Mouse (Mus musculus): Measurements from ENCODE around the gene Cdon.
"Not testable (repeated sequence)": the region's sequence is repeated elsewhere in the genome, so short reads cannot be mapped to it uniquely, and the experiment has no call there.

Gene Cdon

DNA sequence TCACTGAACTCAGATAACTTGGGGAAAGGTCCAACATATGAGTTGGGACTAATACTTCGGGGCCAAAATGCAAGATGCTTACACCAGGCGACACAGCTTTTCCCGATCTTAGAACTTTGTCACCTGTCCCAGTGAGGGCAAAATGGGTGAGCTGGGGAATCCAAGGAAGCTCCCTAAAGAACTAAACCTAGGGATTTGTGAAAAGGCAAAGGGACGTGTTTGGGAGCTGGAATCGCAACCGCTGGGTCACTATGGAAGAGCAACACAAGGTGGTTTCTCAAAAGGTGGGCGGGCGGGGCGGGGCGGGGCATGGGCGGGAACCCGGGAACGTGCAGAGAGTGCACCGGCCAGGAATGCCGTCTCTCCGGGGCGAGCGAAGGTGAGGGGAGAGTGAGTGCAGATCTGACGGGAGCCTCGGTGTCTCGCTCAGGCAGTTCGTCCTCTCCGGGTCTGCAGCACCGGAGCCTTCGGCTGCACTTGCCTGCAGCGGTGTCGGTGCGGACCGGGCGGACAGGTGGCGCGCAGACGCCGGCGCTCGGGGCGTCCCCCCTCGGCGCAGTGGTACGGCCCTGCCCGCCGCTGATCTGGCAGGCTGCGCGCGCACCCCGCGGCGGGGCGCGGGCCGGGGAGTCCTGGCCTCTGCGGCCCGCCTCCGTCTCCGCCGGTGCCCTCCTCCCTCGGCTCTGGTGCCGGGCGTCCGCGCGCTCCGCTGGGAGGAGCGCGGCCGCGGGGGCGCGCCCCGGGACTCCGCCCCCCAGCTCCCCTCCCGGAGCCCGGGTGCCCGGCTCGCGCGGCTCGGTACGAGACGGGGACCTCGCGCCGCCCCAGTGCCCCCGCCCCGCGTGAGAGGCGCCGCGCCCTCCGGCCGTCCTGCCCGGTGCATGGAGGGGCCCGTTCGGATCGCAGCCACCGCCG lies at the start of gene Cdon:
Cdon (plus strand) TSS at position 324 of the 915 bp plus-strand sequence.
- peak; percentile 95 for DNase-seq (ENCODE audit: low read depth)

DNA sequence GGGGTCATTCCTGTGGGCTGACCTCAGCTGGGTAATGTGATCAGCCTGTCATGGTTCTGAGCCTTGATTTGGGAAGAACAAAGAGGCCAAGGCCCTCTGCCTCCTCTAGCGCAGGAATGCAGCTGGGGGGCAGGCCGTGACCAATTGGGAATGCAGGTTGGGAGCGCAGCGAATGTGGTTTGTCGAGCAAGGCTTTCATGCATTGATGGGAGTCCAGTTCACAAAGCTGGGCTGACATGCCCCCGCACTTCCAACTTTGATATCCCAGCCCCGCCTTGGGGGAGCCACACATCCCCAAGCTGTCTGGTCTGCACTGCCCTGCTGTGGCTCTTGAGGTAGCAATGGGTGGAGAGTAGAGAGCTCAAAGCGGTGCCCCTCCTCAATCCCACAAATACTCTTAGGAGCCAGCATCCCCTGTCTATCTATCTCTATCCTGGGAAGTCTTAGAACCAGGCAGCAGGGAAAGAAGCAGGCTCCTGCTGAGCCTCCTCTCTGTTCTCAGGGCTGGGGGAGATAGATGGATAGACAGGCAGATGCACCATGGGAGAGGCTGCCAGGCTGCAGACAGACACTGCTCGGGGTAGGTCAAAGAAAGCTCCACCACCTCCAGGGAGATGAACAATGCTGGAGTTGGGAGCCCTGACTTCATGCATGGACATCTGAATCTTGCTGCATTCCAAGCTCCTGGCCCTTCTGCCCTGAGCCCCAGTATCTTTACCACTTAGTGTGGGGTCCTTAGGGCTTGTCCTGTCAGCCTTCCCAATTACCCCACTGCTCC lies 48.4 kb upstream of the Cdon start:
- DNase-seq (ENCODE audit: low read depth), result no peak

DNA sequence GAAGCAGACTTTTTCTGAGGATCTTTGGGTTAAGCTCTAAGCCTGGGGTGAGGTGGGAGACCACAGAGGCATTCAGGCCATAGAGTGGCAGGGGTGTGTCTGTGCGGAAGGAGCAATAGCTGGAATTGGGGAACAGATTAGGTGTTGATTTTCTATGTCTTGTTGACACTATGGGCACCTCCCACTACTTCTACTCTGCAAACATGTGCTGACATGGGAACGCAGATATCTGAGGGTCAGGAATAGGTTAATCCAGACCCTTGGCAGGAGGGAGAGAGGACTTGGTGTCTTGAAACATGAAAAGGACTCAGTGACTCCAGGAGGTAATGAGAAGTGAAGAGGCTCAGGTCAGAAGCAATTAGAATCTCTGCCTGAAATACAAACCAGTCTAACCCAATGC lies 43.0 kb upstream of the Cdon start:
- DNase-seq (ENCODE audit: low read depth), result no peak

DNA sequence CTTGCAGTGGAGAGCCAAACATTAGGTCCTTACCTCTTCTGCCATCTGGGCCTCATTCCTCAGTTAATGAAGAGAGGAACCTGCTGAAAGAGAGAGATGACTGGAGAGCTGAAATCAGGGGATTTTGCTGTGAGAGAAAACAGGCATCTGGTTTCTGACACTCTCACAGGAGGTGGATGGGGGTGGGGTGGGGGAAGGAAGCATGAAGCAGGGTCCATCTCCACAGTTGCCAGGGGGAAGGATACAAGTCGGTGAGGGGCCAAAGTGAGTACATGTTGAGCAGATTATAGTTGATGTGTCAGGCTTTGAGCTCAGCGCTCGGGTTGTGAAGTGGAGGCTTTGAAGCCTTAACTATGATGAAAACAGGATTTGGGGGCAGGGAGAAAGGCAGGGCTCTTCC lies 41.9 kb upstream of the Cdon start:
- DNase-seq (ENCODE audit: low read depth), result no peak

DNA sequence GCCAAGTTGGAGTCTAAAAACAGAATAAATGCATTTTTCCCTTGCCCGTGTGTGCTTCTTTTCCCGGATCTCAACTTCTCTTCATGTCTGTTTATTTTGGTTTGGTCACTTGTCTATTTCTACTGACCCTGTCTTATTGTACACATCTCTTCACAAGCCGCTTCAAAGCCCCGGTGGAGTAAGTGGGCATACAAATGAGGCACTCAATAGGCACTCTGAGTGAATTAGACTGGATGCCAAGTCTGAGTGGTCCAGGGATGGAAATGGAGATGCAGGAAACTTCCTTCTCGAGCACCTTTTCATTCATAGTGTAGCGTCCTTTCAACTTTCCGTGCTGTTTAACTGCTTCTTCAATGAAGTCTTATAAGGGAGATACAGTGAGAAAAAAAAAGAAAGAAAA lies 21.0 kb upstream of the Cdon start:
- no peak for DNase-seq (ENCODE audit: low read depth)

DNA sequence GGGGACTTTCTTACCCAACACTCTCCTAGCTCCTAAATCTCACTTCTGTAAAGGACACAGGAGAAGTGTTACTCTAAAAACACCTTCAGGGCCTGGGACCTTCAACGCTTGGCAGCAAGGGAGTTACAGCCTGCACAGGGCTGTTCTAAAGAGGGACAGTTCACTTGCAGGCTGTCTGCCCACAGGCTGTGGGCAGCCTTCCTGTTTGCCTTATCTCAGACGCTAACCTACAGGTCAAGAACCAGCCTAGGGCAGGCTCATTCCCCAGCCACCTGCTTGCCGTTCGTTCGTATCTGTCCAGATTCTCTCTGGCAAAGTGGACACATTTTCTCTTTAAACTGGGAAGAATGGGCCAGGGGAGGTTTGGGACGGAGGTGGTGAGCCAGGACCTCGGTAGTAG lies 20.5 kb upstream of the Cdon start:
- no peak for DNase-seq (ENCODE audit: low read depth)

DNA sequence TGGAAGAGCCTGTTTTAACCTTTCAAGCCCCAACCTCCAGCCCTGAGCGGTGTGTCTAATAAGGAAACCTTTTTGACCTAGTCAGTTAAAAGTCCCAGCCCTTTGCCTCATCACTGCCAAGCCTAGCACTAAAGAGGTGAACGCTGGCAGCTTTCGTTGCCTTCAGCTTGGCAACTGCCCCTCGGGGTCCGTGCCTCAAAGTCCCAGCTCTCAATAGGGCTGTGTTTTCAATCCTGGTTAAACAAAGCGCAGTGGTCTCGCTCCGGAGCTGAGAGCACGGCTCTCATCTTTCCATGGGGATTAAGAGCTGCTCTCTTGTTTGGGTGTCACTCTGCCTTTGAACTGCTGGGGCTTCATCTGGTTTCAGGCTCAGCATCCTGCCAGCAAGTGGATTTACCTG lies 20.1 kb upstream of the Cdon start:
- DNase-seq (ENCODE audit: low read depth), result no peak

DNA sequence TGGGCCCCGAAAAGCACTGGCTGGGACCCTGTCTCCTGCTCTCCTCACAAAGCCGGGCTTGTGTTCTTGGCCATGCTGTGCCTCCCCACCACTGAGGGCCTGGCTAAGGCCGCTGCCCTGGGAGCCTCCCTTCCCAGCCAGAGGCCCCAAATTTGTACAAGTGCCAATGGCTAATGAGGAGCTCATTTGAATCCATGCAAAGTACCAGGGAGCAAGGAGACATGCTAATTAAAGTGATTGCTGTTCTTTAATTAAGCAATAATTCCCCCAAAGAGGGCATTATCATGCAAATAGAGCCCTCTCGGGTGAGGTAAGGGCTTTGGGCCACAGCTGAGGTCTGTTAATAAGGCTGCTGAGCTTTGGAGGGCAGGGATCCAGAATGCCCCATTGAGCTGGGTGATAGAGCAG lies 18.3 kb upstream of the Cdon start:
- DNase-seq (ENCODE audit: low read depth), result no peak

DNA sequence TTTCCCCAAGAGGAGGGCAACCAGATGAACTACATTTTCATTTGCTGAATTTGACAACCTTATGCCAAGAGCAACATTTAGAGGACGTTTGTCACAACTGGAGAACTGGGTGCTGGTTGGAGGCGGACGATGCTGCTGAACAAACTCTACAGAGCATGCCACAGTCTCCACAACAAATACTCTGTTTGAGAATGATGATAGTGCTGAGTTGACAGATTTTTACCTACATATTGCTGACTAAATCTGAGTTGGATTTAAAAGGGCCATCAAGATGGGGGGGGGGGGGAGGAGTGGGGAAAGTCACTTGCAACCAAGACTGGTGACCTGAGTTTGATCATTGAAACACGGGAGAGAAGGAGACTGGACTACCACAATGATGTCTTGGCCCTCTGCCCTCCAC lies 17.4 kb upstream of the Cdon start:
- DNase-seq (ENCODE audit: low read depth), result no peak

DNA sequence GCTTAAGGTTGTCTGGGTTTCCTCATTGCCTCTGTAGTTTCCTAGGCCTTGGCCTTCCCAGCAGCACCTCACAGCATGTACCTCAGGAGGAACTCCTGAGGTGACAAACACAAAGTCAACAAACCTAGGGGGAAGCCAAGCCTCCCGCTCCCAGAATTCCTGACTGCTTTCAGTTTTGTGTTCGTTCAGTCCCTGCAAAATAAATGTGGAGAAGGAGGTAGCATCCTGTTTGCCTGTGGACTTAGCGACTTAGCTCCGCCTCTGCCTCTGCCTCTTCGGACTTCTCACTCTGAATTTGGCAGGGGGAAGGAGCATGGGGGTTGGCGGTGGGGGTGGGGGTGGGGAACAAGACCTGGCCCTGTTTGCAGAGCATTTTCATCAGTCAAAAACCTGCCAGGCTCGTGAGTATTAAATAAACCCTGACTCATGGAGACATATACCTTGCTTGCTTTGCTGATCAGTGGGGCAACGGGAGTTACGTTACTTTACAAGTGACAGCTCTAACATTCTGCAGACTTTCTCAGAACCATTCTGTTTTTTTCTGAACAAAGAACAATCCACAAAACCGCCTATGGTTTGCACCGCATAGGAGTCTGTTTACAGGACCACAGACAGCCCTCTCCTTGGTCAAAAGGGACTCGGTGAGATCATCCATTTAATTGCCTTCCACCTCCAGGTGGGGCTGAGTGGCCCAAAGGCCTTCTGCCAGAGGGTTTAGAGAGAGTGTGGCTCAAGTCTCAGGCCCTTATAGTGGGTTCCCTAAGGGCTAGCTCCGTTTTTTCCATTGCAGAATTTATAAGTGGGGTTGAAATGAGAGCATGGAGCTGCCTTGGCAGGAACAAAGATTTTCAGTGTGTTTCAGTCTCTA lies 15.7 kb upstream of the Cdon start:
- peak; percentile 27 for DNase-seq (ENCODE audit: low read depth)

DNA sequence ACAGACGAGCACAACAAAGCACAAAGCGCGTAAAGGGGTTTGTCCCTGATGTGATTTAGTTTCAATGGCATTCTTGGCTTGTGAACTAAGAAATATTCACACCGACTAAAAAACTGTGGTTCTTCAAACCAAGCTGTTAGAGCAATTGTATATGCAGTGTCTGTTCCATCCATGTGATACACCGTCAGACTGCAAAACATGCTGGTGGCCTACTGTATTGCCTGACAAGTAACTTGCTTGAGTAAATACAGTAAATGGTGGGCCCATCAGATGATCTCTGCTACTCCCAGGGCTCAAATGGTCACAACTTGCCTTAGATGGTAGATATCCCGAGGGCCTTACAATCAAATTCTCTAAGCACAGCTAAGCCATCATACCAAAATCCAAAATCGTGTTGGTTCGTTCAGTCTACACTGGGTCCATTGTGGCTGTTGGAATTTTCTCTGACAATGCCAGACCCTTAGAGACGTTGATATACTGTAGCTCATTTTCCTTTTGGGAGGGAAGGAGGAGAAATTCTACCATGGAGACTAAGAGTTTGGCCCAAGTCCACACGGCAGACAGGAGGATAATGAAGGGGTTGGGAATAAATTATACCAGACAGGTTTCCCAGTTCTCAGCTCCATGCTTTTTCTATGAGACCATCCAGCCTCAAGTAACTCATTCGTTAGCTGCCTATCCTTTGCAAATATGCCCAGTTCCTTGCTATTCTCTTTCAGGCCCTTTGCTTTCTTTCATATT lies 9.5 kb upstream of the Cdon start:
- DNase-seq (ENCODE audit: low read depth), result no peak

DNA sequence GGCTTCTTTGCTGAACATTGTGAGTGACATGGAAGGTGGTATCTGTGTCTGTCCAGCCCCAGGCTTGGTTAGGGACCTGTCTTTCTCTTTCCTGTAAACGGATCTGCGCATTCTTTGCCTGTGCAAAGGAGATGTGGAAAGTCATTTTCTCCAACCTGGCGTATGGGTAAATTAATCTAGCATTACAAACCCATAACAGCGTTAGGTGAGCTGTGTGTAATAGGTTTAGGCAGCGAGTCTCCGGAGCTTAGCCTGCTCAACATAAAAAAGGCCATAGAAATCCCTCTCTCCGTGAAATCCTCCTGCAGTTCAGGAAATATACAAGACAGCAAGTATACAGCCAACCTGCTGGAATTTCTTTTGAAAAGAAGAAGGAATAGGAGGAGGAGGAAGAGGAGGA lies 9.0 kb upstream of the Cdon start:
- no peak for DNase-seq (ENCODE audit: low read depth)

DNA sequence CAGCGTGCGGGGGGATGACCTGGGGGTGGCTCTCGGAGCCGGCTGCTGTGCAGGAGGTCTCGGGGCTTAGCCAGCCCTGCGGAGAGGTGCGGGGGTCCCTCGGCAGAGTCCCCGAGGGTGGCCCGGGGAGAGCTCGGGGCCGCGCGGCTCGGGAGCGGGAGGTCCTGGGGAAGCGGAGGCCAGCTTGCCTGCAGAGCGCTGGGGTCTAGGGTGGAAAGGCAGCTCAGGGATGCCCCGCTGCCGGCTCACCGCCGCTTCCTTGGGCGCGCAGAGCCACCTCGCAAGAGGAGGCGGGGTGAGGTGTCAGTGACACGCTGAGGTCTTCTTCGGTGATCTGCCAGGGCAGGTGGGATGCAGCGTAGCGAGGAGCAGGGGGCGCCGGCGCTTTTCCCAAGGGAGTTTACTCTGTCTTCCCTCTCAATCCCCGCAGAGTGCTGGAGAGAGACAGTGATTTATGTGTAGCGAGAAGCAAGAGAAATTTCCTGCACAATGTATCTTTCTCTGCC lies 855 bp downstream of the Cdon start:
- DNase-seq (ENCODE audit: low read depth), result peak; percentile 48

DNA sequence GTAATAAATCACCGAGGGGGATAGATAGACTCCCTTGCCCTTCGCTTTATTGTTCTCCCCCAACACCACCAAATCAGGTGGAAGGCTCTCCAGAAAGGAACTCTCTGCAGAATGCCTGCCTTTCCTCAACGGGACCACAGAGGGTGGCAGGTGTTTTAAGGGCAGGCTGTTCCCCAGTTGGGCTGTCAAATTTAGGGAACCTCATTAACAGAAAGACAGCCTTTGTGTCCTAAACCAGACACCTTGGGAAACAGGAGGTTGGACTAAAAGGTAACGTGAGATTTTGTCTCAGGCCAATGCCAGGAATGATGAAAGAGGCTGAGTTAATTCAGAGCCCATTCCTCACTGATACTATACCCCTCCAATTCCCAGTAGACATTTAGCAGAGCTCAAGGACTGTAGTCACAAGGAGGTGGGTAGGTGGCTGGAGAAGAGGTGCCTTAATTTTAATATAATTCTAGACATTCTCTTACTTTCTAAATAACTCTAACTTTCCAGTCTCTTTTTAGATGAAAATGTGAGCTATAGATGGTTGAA lies 1.5 kb downstream of the Cdon start:
- no peak for DNase-seq (ENCODE audit: low read depth)

DNA sequence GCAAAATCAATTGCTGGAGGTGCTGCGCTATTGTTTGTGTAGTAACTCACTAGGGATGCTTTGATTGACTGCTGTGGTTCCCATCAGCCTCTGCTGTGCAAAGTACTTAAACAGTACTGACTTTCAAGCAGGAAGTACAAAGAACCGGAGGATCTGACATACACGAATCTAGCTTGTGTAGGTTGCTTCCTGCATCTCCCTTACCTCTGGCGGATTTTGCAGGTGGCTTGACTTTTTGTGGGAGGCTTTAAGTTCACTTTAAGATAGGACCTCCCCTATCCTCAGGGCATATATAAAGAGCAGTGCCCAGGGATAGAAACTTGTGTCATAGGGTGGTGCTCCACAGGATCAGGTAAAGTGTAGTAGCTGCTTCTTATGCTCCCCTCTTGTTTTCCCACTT lies 2.3 kb downstream of the Cdon start:
- no peak for DNase-seq (ENCODE audit: low read depth)

DNA sequence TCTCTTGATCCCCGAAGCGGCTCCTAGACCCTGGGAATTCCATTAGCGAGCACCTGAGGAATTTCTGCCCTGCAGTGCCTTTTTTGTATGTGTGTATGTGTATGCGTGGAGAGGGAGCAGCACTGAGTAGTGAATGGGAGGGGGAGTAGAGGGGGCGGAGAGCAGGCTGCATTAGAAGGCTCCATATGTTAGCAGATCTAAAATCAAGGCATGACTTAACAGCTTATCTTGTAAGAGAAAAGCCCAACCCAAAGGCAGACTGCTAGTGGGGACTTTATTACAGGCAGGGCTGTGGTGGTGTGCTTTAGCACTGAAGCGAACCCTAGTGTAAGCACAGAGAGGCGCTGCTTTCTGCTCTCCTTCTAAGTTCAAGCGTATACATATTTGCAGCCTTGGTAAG lies 3.7 kb downstream of the Cdon start:
- DNase-seq (ENCODE audit: low read depth), result peak; percentile 35

DNA sequence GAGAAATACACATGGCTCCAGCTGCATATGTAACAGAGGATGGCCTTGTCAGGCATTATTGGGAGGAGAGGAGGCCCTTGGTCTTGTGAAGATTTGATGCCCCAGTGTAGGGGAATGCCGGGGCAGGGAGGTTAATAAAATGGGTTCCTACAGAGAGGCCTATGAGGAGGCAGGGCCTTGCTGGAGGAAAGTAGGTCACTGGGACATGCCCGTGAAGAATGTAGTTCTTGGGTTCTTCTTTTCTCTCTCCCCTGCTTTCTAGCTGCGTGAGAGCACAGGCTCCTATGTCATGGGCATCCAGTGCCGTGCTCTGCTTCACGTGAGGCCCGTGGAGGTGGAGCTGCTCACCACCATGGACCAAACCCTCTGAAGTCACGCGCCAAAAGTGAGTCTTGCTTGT lies 9.5 kb downstream of the Cdon start:
- DNase-seq (ENCODE audit: low read depth), result no peak

DNA sequence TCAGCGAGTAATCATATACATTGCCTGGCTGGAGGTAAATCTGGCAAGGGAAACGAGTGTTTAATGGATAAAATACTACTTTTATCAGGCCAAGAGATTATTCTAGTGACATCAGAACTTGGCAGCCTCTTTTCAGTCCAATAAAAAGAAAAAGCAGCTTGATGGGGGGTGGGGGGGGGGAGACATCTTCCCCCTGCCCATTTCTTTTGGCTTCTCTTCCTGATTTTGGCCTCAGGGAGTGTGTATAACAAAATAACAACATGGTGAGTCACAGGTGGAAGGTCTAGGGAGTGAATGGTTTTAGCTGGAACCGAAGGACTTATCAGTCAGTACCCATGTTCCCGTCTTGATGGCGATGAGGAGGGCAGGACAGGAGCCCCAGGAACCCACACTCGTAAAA lies 10.5 kb downstream of the Cdon start:
- DNase-seq (ENCODE audit: low read depth), result peak; percentile 59

DNA sequence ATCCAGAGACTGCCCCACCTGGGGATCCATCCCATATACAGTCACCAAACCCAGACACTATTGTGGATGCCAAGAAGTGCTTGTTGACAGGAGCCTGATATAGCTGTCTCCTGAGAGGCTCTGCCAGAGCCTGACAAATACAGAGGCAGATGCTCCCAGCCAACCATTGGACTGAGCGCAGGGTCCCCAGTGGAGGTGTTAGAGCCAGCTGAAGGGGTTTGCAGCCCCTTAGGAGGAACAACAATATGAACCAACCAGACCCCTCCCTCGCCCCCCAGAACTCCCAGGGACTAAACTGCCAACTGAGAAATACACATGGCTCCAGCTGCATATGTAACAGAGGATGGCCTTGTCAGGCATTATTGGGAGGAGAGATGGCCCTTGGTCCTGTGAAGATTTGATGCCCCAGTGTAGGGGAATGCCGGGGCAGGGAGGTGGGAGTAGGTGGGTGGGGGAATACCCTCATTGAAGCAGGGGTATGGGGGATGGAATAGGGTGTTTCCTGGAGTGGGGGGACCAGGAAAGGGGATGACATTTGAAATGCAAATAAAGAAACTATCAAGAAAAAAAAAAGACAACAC lies 11.9 kb downstream of the Cdon start:
- DNase-seq (ENCODE audit: low read depth), result not testable (repeated sequence)

DNA sequence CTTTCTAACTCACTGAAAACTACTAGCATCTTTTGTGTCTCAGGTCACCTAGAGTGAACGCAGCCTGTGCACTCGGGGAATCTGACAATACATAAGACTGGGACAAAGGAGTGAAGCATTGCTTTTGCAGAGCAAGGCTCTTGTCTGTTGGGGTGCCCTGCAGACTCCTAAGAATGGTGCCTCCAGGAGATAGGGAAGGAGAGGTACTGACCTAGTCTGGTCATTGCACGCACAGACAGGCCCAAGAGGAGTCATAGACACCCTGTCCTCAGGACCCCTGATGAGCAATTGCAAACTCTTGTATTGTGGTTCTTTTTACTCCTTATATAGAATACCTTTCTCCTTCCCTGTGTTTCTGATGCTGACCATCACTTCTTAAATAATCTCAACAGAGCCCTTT lies 13.4 kb downstream of the Cdon start:
- DNase-seq (ENCODE audit: low read depth), result no peak

DNA sequence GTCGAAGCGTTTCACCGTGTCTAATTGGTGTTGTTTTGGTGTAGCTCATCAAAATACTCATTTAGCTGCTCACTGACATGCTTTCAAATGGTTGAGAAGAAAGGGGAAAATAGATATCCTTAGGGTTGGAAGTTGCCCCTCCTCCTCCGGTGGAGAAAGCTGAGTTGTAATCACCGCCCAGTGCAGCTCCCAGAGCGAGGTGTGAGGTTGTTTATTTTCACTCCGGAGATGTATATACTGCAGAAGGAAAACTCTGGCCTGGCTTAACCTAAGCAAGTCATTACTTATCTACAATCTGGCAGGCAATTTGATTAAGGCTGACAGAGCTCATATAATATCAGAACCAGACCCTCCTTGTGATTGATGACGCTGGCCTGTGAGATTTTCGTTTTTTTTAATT lies 14.6 kb downstream of the Cdon start:
- peak; percentile 16 for DNase-seq (ENCODE audit: low read depth)

Data from NIH3T3 (cell line).